Mouse (Mus musculus) liver, embryonic 11.5 days (tissue): ENCODE results near the gene Hspg2. TPM values are rescaled to one million over a fixed set of nuclear protein-coding genes. Genes with fewer than 3 reads are reported as not detected.

ENCODE experiments used
- ATAC-seq: fragments of 200-750 bp; cut with Nextera tagmentation; replicated peaks from 2 replicates; pipeline ENCODE4 v1.8.0; 2017; ENCODE audit warnings: moderate number of reproducible peaks, mild to moderate bottlenecking, moderate TSS enrichment, moderate library complexity; ENCODE audit not compliant: low FRiP score
- DNase-seq: peaks from one replicate; pipeline ENCODE4 v3.0.0-alpha.2; 2017; ENCODE audit warnings: low spot score
- H3K27ac ChIP-seq: fragments of 300-500 bp; sonication (generic); 2 replicates; pipeline ENCODE4 v1.5.1; 2014; ENCODE audit warnings: mild to moderate bottlenecking, low read depth, low read length, control low read depth
- H3K27me3 ChIP-seq: fragments of 300-500 bp; sonication (generic); replicated peaks from 2 replicates; pipeline ENCODE4 v1.6.1; 2014; ENCODE audit warnings: low read length, mixed read lengths; ENCODE audit not compliant: control insufficient read depth, insufficient read depth
- H3K36me3 ChIP-seq: fragments of 300-500 bp; sonication (generic); 2 replicates; pipeline ENCODE4 v1.6.1; 2014; ENCODE audit warnings: mild to moderate bottlenecking, low read length, moderate library complexity, mixed read lengths; ENCODE audit not compliant: control insufficient read depth, insufficient read depth
- H3K4me1 ChIP-seq: fragments of 300-500 bp; sonication (generic); replicated peaks from 2 replicates; pipeline ENCODE4 v1.6.1; 2014; ENCODE audit warnings: low read length, mixed read lengths; ENCODE audit not compliant: control insufficient read depth, insufficient read depth
- H3K4me2 ChIP-seq: fragments of 300-500 bp; sonication (generic); 2 replicates; pipeline ENCODE4 v1.6.1; 2014; ENCODE audit warnings: mild to moderate bottlenecking, control low read depth, moderate library complexity
- H3K4me3 ChIP-seq: fragments of 300-500 bp; sonication (generic); 2 replicates; pipeline ENCODE4 v1.5.1; 2014; ENCODE audit warnings: low read depth, low read length, control low read depth
- H3K9ac ChIP-seq: fragments of 300-500 bp; sonication (generic); 2 replicates; pipeline ENCODE4 v1.6.1; 2014; ENCODE audit warnings: low read depth, low read length, control low read depth
- H3K9me3 ChIP-seq: fragments of 300-500 bp; sonication (generic); 2 replicates; pipeline ENCODE4 v1.6.1; 2016; ENCODE audit warnings: low read length, inconsistent platforms, mixed read lengths; ENCODE audit not compliant: control insufficient read depth
- WGBS: fragments of 180-500 bp; shearing (Covaris S2); extraction: QIAGEN DNeasy Blood & Tissue Kit; methylation state at CpG from one replicate; pipeline ENCODE4 v1.1.7; 2014; 5-methylcytosine and 5-hydroxymethylcytosine counted together
- polyA plus RNA-seq: library from polyadenylated mRNA; unstranded; fragments of >200 nt; fragmentation: Nextera tagmentation; extraction: Ambion mirVana; gene quantifications from 2 replicates; pipeline ENCODE4 v1.2.1, GENCODE M21; 2014

The Hspg2 gene
- polyA plus RNA-seq, 1 experiment from 2014 or later: 20.8 TPM

DNA sequence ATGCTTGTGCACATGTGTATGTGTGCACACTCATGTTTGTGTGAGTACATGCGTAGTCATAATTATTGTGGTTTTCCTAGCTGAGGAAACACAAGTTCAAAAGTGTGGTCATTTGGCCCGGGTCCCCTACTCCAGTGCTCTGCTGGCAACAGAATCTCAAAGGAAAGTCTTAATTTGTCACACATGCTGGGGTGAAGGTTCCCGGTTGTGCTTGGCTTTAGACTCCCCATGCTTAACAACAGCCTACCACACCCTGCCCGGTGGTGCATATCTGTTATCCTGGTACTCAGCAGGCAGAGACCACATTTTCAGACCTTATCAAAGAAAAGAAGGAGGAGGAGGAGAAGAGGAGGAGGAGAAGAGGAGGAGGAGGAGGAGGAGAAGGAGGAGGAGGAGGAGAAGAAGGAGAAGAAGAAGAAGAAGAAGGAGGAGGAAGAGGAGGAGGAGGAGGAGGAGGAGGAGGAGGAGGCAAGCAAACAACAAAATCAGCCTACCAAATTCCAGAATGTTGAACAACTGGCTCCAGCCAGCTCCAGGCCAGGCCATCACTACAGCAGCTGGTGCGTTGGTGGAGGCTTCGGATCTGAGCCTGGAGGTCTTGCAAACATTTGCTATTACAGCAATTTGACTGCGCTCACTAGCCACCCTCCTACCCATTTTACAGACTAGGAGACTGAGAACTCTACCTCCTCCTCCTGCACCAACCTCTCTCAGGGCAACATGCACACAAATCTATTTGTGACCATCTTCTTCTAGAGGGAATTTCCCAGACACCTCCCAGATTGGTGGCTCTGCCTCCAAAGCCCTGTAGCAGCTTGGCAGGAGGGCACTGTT lies 21.0 kb upstream of the Hspg2 start:
- H3K27ac ChIP-seq: no peak overlapping the region; the same call in 1 of the 2 replicates
- no peak overlapping the region for H3K4me2 ChIP-seq
- peaks cover 26% of the 10 kb centered on the region for H3K4me1 ChIP-seq
- DNase-seq (no peak), ATAC-seq (peak; percentile 85)
- no peaks in the 10 kb centered on the region for H3K27me3 ChIP-seq
- WGBS: 54% methylated on average over 7 of the region's 7 CpGs
- no peak overlapping the region for H3K4me3 ChIP-seq
- H3K9ac ChIP-seq: no peak overlapping the region
- no peaks in the 10 kb centered on the region for H3K9me3 ChIP-seq
- no peaks in the 10 kb centered on the region for H3K36me3 ChIP-seq

DNA sequence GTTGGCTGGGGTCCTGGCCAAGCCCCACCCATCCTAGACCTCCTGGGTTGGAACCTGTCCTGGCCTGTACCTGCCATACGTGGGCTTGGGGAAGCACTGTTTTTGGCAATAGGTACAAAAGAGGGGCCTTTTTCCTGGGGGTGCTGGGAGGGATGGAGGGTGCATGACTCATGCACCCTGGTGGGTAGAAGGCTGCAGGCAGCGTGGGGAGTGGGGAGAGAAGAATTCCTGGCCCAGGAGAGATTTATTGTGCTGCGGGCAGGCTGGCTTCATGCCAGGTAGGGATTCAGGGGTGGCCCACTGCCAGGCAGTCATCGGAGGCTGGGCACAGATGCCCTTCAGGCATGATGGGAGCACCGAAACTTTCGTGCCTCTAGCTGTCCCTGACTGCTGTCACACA lies 20.4 kb upstream of the Hspg2 start:
- Histone ChIP-seq H3K27me3 (no peaks in the 10 kb centered on the region), H3K27ac (no peak overlapping the region; the same call in 1 of the 2 replicates), H3K4me3 (no peak overlapping the region), H3K4me2 (no peak overlapping the region), H3K4me1 (peaks cover 26% of the 10 kb centered on the region), H3K9me3 (no peaks in the 10 kb centered on the region), H3K36me3 (no peaks in the 10 kb centered on the region), H3K9ac (no peak overlapping the region)
- no peak for ATAC-seq
- DNase-seq: no peak
- 66% methylated on average over 6 of the region's 6 CpGs for WGBS

GRCm38 (mm10) chr4:137448641-137449040 lies 19.9 kb upstream of the Hspg2 start:
- Histone ChIP-seq H3K9ac (no peak overlapping the region), H3K4me3 (no peak overlapping the region), H3K4me2 (no peak overlapping the region), H3K27me3 (no peaks in the 10 kb centered on the region), H3K36me3 (no peaks in the 10 kb centered on the region), H3K9me3 (no peaks in the 10 kb centered on the region), H3K4me1 (peaks cover 26% of the 10 kb centered on the region), H3K27ac (no peak overlapping the region)
- no peak for DNase-seq
- ATAC-seq: no peak
- 37% methylated on average over 2 of the region's 2 CpGs for WGBS

GRCm38 (mm10) chr4:137449132-137449531 lies 19.4 kb upstream of the Hspg2 start:
- no peak for DNase-seq
- no peak for ATAC-seq
- Histone ChIP-seq H3K9me3 (no peaks in the 10 kb centered on the region), H3K36me3 (no peaks in the 10 kb centered on the region), H3K4me1 (peaks cover 24% of the 10 kb centered on the region), H3K4me2 (no peak overlapping the region), H3K27me3 (no peaks in the 10 kb centered on the region), H3K27ac (no peak overlapping the region), H3K4me3 (no peak overlapping the region), H3K9ac (no peak overlapping the region)
- 47% methylated on average over 2 of the region's 2 CpGs for WGBS

GRCm38 (mm10) chr4:137449715-137450114 lies 18.9 kb upstream of the Hspg2 start:
- DNase-seq: no peak
- Histone ChIP-seq H3K9me3 (no peaks in the 10 kb centered on the region), H3K27me3 (no peaks in the 10 kb centered on the region), H3K4me2 (no peak overlapping the region), H3K27ac (no peak overlapping the region), H3K9ac (no peak overlapping the region), H3K4me3 (no peak overlapping the region), H3K36me3 (no peaks in the 10 kb centered on the region), H3K4me1 (peaks cover 24% of the 10 kb centered on the region)
- 81% methylated on average over 10 of the region's 10 CpGs for WGBS
- ATAC-seq: no peak

GRCm38 (mm10) chr4:137452190-137452589 lies 16.4 kb upstream of the Hspg2 start:
- H3K4me3 ChIP-seq: no peak overlapping the region
- DNase-seq (no peak), ATAC-seq (no peak)
- no peaks in the 10 kb centered on the region for H3K27me3 ChIP-seq
- no peak overlapping the region for H3K27ac ChIP-seq
- WGBS: 90% methylated on average over 6 of the region's 6 CpGs
- H3K4me1 ChIP-seq: peaks cover 30% of the 10 kb centered on the region
- no peaks in the 10 kb centered on the region for H3K36me3 ChIP-seq
- H3K9me3 ChIP-seq: no peaks in the 10 kb centered on the region
- no peak overlapping the region for H3K4me2 ChIP-seq
- H3K9ac ChIP-seq: no peak overlapping the region

DNA sequence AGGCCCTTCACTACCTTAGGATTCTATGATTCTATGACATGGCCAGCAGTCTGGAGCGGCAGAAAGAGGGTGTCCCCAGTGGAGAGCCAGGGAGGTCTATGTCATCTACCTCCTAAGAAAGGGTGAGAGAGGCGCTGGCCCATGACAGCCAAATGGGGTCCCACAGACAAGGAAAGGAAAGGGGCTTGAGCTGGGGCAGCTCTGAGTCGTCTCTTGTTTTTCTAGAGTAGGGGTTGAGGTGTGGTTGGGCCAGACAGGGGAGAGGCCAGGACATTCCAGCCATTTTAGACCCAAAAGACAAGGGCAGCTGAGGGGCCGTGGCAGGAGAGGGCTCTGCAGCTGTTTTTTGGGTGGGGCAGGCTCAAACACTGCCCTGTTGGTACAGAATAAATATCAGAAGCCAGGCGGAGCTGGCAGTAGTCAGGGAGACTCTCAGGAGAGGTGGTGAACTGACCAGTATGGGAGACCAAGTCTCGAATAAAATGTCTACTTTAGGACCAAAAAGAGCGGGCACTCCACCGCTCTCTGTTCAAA lies 15.3 kb upstream of the Hspg2 start, which contains the start of gene 1700013G24Rik:
1700013G24Rik (plus strand) TSS at position 51 of the 534 bp plus-strand sequence.
- H3K9ac ChIP-seq: no peak within 1 kb of the TSS
- H3K4me1 ChIP-seq: peaks cover 25% of the 10 kb centered on the region
- DNase-seq (no peak), ATAC-seq (no peak)
- no peak within 1 kb of the TSS for H3K4me2 ChIP-seq
- no peaks in the 10 kb centered on the region for H3K27me3 ChIP-seq
- H3K27ac ChIP-seq: no peak within 1 kb of the TSS; the same call in 1 of the 2 replicates
- 81% methylated on average over 8 of the region's 8 CpGs for WGBS
- no peaks in the 10 kb centered on the region for H3K9me3 ChIP-seq
- H3K36me3 ChIP-seq: no peaks in the 10 kb centered on the region
- H3K4me3 ChIP-seq: no peak within 1 kb of the TSS

- 82% methylated on average over 14 of the region's 14 CpGs for WGBS
- H3K27me3 ChIP-seq: no peaks in the 10 kb centered on the region
- no peak overlapping the region for H3K4me2 ChIP-seq
- H3K9ac ChIP-seq: no peak overlapping the region
- no peak for ATAC-seq
- no peaks in the 10 kb centered on the region for H3K36me3 ChIP-seq
- DNase-seq: no peak
- H3K27ac ChIP-seq: no peak overlapping the region
- peaks cover 16% of the 10 kb centered on the region for H3K4me1 ChIP-seq
- H3K4me3 ChIP-seq: no peak overlapping the region
- H3K9me3 ChIP-seq: no peaks in the 10 kb centered on the region
These were observed 14.0 kb upstream of the Hspg2 start for GRCm38 (mm10) chr4:137454582-137454981.

DNA sequence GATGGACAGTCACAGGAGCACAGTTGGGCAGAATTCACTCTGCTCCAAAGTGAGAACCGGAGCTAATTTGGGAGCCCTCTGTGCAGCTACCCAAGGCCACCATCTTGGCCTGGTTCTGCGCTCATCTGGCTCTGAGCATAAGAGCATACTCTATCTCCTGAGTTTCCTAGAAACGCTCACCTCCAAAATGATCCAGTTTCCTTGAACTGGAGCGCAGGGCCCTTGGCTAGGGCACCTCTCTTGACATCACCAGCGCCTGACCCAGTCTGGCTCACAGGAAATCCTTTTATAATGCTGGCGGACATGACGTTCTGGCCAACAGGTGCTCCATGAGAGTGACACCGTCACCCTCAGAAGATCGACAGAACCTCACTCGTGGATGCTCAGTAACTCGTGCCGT lies 12.0 kb upstream of the Hspg2 start:
- no peak overlapping the region for H3K4me3 ChIP-seq
- no peaks in the 10 kb centered on the region for H3K36me3 ChIP-seq
- H3K9ac ChIP-seq: no peak overlapping the region
- WGBS: 84% methylated on average over 12 of the region's 12 CpGs
- H3K27me3 ChIP-seq: no peaks in the 10 kb centered on the region
- peaks cover 11% of the 10 kb centered on the region for H3K4me1 ChIP-seq
- no peak overlapping the region for H3K27ac ChIP-seq
- no peaks in the 10 kb centered on the region for H3K9me3 ChIP-seq
- ATAC-seq: no peak
- no peak overlapping the region for H3K4me2 ChIP-seq
- no peak for DNase-seq
